Mouse (Mus musculus): ENCODE results near the gene Gm5286.
"Not testable (repeated sequence)": the region's sequence is repeated elsewhere in the genome, so short reads cannot be mapped to it uniquely, and the experiment has no call there.

Gene Gm5286

DNA sequence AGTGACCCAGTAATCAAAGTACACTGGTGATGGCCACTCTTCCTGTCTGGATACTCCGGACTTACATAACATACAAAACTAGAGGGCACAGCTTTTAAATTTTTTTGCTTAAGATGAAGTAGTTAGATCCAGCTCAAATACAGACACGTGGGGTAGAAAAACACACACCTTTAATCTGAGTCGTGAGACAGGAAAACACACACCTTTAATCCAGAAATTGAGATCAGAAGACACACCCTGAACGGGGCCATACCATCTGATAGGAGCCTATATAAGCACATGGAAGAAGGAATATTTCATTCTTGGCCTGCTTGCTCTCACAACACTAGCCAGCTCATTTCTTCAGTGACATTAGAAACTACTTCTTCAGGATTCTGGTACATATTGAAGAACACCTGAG lies at the start of gene Gm5286:
Gene Gm5286 (plus strand): TSS at position 301 of the 400 bp plus-strand sequence.
- in situ Hi-C loops (cut with MboI, MseI): loop anchor here (10.0 kb wide), 2 partner anchors 192 to 322 kb away; no protein-coding TSS in a partner anchor

DNA sequence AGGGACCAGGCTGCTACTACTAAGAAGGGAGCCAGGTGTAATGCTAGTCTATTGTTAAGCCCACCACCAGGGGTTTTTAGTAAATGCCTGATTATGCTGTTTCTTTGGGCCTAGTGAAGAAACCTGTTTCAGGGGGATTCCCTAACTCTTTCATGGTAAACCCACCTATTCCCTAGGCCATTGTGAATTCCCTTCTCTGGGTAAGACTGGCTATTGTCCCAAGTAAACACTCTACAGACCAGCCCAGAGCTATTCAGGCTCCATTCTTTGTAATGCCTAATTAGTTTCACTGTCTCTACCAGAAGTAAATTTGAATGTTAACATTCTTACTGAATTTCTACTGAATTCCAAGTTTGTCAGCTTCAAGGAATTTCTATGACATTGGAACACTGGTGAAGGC lies 29.2 kb upstream of the Gm5286 start:
- in situ Hi-C loops (cut with MboI, MseI): not testable (repeated sequence)

DNA sequence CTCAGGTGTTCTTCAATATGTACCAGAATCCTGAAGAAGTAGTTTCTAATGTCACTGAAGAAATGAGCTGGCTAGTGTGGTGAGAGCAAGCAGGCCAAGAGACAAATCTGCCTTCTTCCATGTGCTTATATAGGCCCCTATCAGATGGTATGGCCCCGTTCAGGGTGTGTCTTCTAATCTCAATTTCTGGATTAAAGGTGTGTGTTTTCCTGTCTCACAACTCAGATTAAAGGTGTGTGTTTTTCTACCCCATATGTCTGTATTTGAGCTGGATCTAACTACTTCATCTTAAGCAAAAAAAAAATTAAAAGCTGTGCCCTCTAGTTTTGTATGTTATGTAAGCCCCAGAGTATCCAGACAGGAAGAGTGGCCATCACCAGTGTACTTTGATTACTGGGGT lies 18.4 kb upstream of the Gm5286 start, which contains the start of gene Gm10696:
Gene Gm10696 (minus strand): TSS at position 101 of the 400 bp plus-strand sequence.
- in situ Hi-C loops (cut with MboI, MseI): not testable (repeated sequence)

All from T-helper 2 cell (primary cell).